Comparison of ENCODE assay signal across 21 mouse cellular contexts in the genomic region with DNA sequence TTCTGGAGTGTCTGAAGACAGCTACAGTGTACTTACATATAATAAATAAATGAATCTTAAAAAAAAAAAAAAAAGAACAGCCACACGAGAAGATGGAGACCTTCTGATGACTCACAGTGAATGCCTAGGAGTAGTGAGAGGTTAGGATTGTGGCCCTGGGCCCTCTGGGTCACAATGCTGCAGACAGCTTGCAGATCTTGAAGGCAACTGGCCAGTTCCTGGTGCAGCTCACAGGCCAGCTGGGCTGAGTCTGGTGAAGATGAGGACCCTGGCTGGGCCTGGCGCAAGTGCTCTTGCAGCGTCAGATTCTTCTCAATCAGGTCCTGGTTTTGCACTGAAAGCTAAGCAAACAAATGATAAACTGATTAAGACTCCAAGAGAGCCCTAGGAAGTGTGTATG. TPM values are rescaled to one million over a fixed set of nuclear protein-coding genes. Genes with fewer than 3 reads are reported as not detected.
A peak's percentile ranks its signal among the peaks of the same experiment; 100 is the strongest.
DNase-seq lines count a peak whose midpoint lies in the region; ATAC-seq and TF ChIP-seq lines count a peak whose summit lies in the region.
"Had no signal": no experiment of that assay in that cellular context is flagged by ENCODE, and none has a peak within 500 bp of the region (broad histone marks: within the 10 kb centered on the region; RNA-seq: fewer than 3 reads in every experiment).

No protein-coding gene starts in this region.

- peaks cover 2% of the 10 kb centered on the region; the same call in 1 of the 2 replicates for H3K36me3 ChIP-seq in stomach, postnatal 0 days (ENCODE audit: control insufficient read depth, insufficient read depth, low read length)
- peaks cover 32% of the 10 kb centered on the region for H3K36me3 ChIP-seq in liver, embryonic 12.5 days

- TF ChIP-seq POLR2A in bone marrow macrophage, adult 2 months (IDR thresholded peaks at IDR 0.05; ENCODE audit: borderline replicate concordance, low read depth, low read length), result no peak

- WGBS in stomach, postnatal 0 days, result 51% methylated on average over 3 of the region's 3 CpGs
- 77% methylated on average over 3 of the region's 3 CpGs for WGBS in liver, embryonic 12.5 days (ENCODE audit: insufficient replicate concordance)

- TF ChIP-seq CTCF in gastrocnemius, adult 2 months (IDR thresholded peaks at IDR 0.05), result no peak
- no peak for TF ChIP-seq CTCF in bone marrow macrophage, adult 2 months (IDR thresholded peaks at IDR 0.05; ENCODE audit: low read depth, low read length)
- no peak for TF ChIP-seq CTCF in stomach, postnatal 0 days (IDR thresholded peaks at IDR 0.05; ENCODE audit: low read depth)

- H3K4me3 ChIP-seq in gastrocnemius, adult 2 months, result no peak overlapping the region
- no peak overlapping the region for H3K4me3 ChIP-seq in bone marrow macrophage, adult 2 months (ENCODE audit: insufficient read depth, low read length)
- no peak overlapping the region for H3K4me3 ChIP-seq in stomach, postnatal 0 days (ENCODE audit: low read depth, low read length)
- H3K4me3 ChIP-seq in liver, embryonic 12.5 days, result no peak overlapping the region
- H3K4me3 ChIP-seq: embryonic facial prominence, embryonic 13.5 days; forebrain, embryonic 13.5 days; heart, embryonic 10.5 days; hindbrain, embryonic 15.5 days had no signal

- H3K9ac ChIP-seq in stomach, postnatal 0 days (ENCODE audit: low read length), result no peak overlapping the region
- H3K9ac ChIP-seq in liver, embryonic 12.5 days, result no peak overlapping the region
- H3K9ac ChIP-seq: embryonic facial prominence, embryonic 13.5 days; forebrain, embryonic 13.5 days; forebrain, postnatal 0 days; hindbrain, embryonic 15.5 days had no signal

- DNase-seq in gastrocnemius, adult 2 months, result no peak
- DNase-seq in gastrocnemius, postnatal 25 days, result no peak
- peak; percentile 67 for DNase-seq in 3T3-L1 (ENCODE audit: low read depth, low spot score)
- no peak for DNase-seq in stomach, postnatal 0 days (ENCODE audit: low spot score)
- no peak for DNase-seq in adrenal gland, postnatal 10 days
- DNase-seq: adrenal gland, adult 8-10 months; cerebellum, adult 11-12 months; cerebellum, adult 9-10 months; cerebellum, postnatal 25 days; forebrain, postnatal 0 days; gastrocnemius, postnatal 36 days; heart, adult 18-20 months; heart, postnatal 10 days had no signal

- H3K4me2 ChIP-seq in stomach, postnatal 0 days (replicated peaks; ENCODE audit: low read depth), result no peak overlapping the region
- no peak overlapping the region for H3K4me2 ChIP-seq in liver, embryonic 12.5 days
- H3K4me2 ChIP-seq: embryonic facial prominence, embryonic 13.5 days; forebrain, embryonic 13.5 days; hindbrain, embryonic 15.5 days had no signal

- no peak for ATAC-seq in stomach, postnatal 0 days (ENCODE audit: low FRiP score, low TSS enrichment)
- no peak for ATAC-seq in liver, embryonic 12.5 days
- ATAC-seq: forebrain, embryonic 13.5 days; forebrain, postnatal 0 days; intestine, embryonic 16.5 days had no signal

- TF ChIP-seq EP300 in stomach, postnatal 0 days (optimal IDR thresholded peaks at IDR 0.05), result no peak

- H3K4me1 ChIP-seq in bone marrow macrophage, adult 2 months (ENCODE audit: control insufficient read depth, insufficient read depth, low read length), result peaks cover 35% of the 10 kb centered on the region
- 0 out of 2 replicates have a peak, but pooled peaks cover 2% of the 10 kb centered on the region for H3K4me1 ChIP-seq in stomach, postnatal 0 days (replicated peaks; ENCODE audit: control insufficient read depth, insufficient read depth)
- H3K4me1 ChIP-seq in liver, embryonic 12.5 days, result peaks cover 54% of the 10 kb centered on the region

- intact Hi-C loops in gastrocnemius, adult 2 months (cut with DNase I), result no loop called here

- H3K27ac ChIP-seq in gastrocnemius, adult 2 months, result peak overlapping the region; percentile 63
- H3K27ac ChIP-seq in bone marrow macrophage, adult 2 months (ENCODE audit: insufficient read depth, low read depth, low read length), result peak overlapping the region; percentile 3; the same call in 1 of the 2 replicates
- 0 out of 2 replicates have a peak overlapping the region, but pooled peaks have one; percentile 8 for H3K27ac ChIP-seq in stomach, postnatal 0 days (replicated peaks)
- no peak overlapping the region for H3K27ac ChIP-seq in liver, embryonic 12.5 days
- H3K27ac ChIP-seq: embryonic facial prominence, embryonic 13.5 days; forebrain, embryonic 13.5 days; heart, embryonic 10.5 days; hindbrain, embryonic 15.5 days had no signal

- no peaks in the 10 kb centered on the region for H3K27me3 ChIP-seq in stomach, postnatal 0 days (ENCODE audit: control insufficient read depth, insufficient read depth, low read length)
- H3K27me3 ChIP-seq in liver, embryonic 12.5 days (replicated peaks), result no peaks in the 10 kb centered on the region
- H3K27me3 ChIP-seq: embryonic facial prominence, embryonic 13.5 days; forebrain, embryonic 13.5 days; hindbrain, embryonic 15.5 days had no signal

- no peaks in the 10 kb centered on the region for H3K9me3 ChIP-seq in stomach, postnatal 0 days (ENCODE audit: control insufficient read depth, low read length)
- H3K9me3 ChIP-seq in liver, embryonic 12.5 days (replicated peaks), result no peaks in the 10 kb centered on the region
- H3K9me3 ChIP-seq: embryonic facial prominence, embryonic 13.5 days; forebrain, embryonic 13.5 days; heart, embryonic 10.5 days; hindbrain, embryonic 15.5 days had no signal

RNA-seq across cellular contexts. Expression of gene Sh3bgrl3, which starts 3.5 kb away (rescaled TPM):
- 10 to 100 TPM; 12.2 to 27.1 TPM for total RNA-seq in gastrocnemius, adult 2 months (2021)
- total RNA-seq in gastrocnemius, postnatal 25 days (2021), result 10 to 100 TPM; 19.1 to 26.6 TPM
- polyA plus RNA-seq in bone marrow macrophage, adult 2 months (2012; ENCODE audit: insufficient read depth, insufficient read length, missing spikeins), result 1,334 and 1,359 TPM in 2 replicates
- 522 and 533 TPM in 2 replicates for polyA plus RNA-seq in stomach, postnatal 0 days (2015; fragmentation: Nextera tagmentation; extraction: Ambion mirVana)
- 100 to 1,000 TPM in 1 of 2 experiments, 10 to 100 TPM in 1; 94.4 to 103 TPM for total RNA-seq in adrenal gland, postnatal 10 days (2021)
- 187 and 205 TPM in 2 replicates for polyA plus RNA-seq in liver, embryonic 12.5 days (2016; fragmentation: Nextera tagmentation; extraction: Ambion mirVana)

RNA-seq across cellular contexts. Expression of gene Ubxn11, which starts 29.7 kb away (rescaled TPM):
- total RNA-seq in gastrocnemius, adult 2 months (2021), result 1 to 10 TPM in 1 of 2 experiments, under 1 TPM in 1; 0.71 to 1.9 TPM
- 1 to 10 TPM; 1.0 to 1.3 TPM for total RNA-seq in gastrocnemius, postnatal 25 days (2021)
- 2.5 and 5.8 TPM in 2 replicates for polyA plus RNA-seq in bone marrow macrophage, adult 2 months (2012; ENCODE audit: insufficient read depth, insufficient read length, missing spikeins)
- polyA plus RNA-seq in stomach, postnatal 0 days (2015; fragmentation: Nextera tagmentation; extraction: Ambion mirVana), result 1.3 TPM in 2 replicates
- 1 to 10 TPM; 4.1 to 7.5 TPM for total RNA-seq in adrenal gland, postnatal 10 days (2021)
- polyA plus RNA-seq in liver, embryonic 12.5 days (2016; fragmentation: Nextera tagmentation; extraction: Ambion mirVana), result 3.4 and 3.7 TPM in 2 replicates

RNA-seq across cellular contexts. Expression of gene Cd52, which starts 37.2 kb away (rescaled TPM):
- under 1 TPM in 1 of 2 experiments, not detected in 1; 0.71 TPM for total RNA-seq in gastrocnemius, adult 2 months (2021)
- total RNA-seq in gastrocnemius, postnatal 25 days (2021), result 1 to 10 TPM in 1 of 2 experiments, under 1 TPM in 1; 0.61 to 1.2 TPM
- 1,130 and 1,142 TPM in 2 replicates for polyA plus RNA-seq in bone marrow macrophage, adult 2 months (2012; ENCODE audit: insufficient read depth, insufficient read length, missing spikeins)
- polyA plus RNA-seq in stomach, postnatal 0 days (2015; fragmentation: Nextera tagmentation; extraction: Ambion mirVana), result 18.0 and 20.3 TPM in 2 replicates
- 10 to 100 TPM; 30.6 to 33.6 TPM for total RNA-seq in adrenal gland, postnatal 10 days (2021)
- 18.5 and 21.5 TPM in 2 replicates for polyA plus RNA-seq in liver, embryonic 12.5 days (2016; fragmentation: Nextera tagmentation; extraction: Ambion mirVana)
- polyA plus RNA-seq: C2C12 had no signal

RNA-seq across cellular contexts. Expression of gene Cep85, which starts 54.8 kb away (rescaled TPM):
- 10 to 100 TPM; 60.1 to 73.8 TPM for total RNA-seq in gastrocnemius, adult 2 months (2021)
- total RNA-seq in gastrocnemius, postnatal 25 days (2021), result 10 to 100 TPM; 38.9 to 63.2 TPM
- polyA plus RNA-seq in bone marrow macrophage, adult 2 months (2012; ENCODE audit: insufficient read depth, insufficient read length, missing spikeins), result 12.5 and 13.9 TPM in 2 replicates
- 87.6 and 102 TPM in 2 replicates for polyA plus RNA-seq in stomach, postnatal 0 days (2015; fragmentation: Nextera tagmentation; extraction: Ambion mirVana)
- total RNA-seq in adrenal gland, postnatal 10 days (2021), result 10 to 100 TPM; 20.8 to 28.2 TPM
- 37.5 and 38.0 TPM in 2 replicates for polyA plus RNA-seq in liver, embryonic 12.5 days (2016; fragmentation: Nextera tagmentation; extraction: Ambion mirVana)

Comparison
In these comparisons a context has a peak if more than half of its experiments do, and no peak if none do; other contexts are left out.
1. RNA of gene Cd52, which starts 37.2 kb away (total RNA-seq): 30.6 to 33.6 TPM in adrenal gland, postnatal 10 days; 0.61 to 1.2 TPM in gastrocnemius, postnatal 25 days and 0.71 TPM in gastrocnemius, adult 2 months; every median in the first group is over 10 times any median in the second.